In genomic region chr1:54707036-54707887, GRCm38 (mm10) we compare ENCODE assay signal across 13 mouse cellular contexts.
A peak's percentile ranks its signal among the peaks of the same experiment; 100 is the strongest.
DNase-seq lines count a peak whose midpoint lies in the region; ATAC-seq lines count a peak whose summit lies in the region.
"Had no signal": no experiment of that assay in that cellular context is flagged by ENCODE, and none has a peak within 500 bp of the region (broad histone marks: within the 10 kb centered on the region; RNA-seq: fewer than 3 reads in every experiment).

No protein-coding gene starts in this region.

- H3K27ac ChIP-seq in embryonic facial prominence, embryonic 12.5 days, result no peak overlapping the region
- peak overlapping the region; percentile 91 for H3K27ac ChIP-seq in forebrain, embryonic 15.5 days (replicated peaks)
- H3K27ac ChIP-seq in midbrain, embryonic 12.5 days (replicated peaks), result peak overlapping the region; percentile 47; the same call in 1 of the 2 replicates
- peak overlapping the region; percentile 51; the same call in 1 of the 2 replicates for H3K27ac ChIP-seq in neural tube, embryonic 15.5 days (replicated peaks)
- H3K27ac ChIP-seq: gastrocnemius, adult 2 months; heart, adult 2 months; liver, embryonic 12.5 days had no signal

- WGBS in embryonic facial prominence, embryonic 12.5 days, result 69% methylated on average over 10 of the region's 10 CpGs
- WGBS in forebrain, embryonic 15.5 days, result 28% methylated on average over 10 of the region's 10 CpGs
- 66% methylated on average over 10 of the region's 10 CpGs for WGBS in midbrain, embryonic 12.5 days
- 38% methylated on average over 10 of the region's 10 CpGs for WGBS in neural tube, embryonic 15.5 days

- peaks cover 7% of the 10 kb centered on the region; the same call in 1 of the 2 replicates for H3K36me3 ChIP-seq in embryonic facial prominence, embryonic 12.5 days
- no peaks in the 10 kb centered on the region for H3K36me3 ChIP-seq in forebrain, embryonic 15.5 days
- no peaks in the 10 kb centered on the region for H3K36me3 ChIP-seq in midbrain, embryonic 12.5 days
- no peaks in the 10 kb centered on the region; the same call in 1 of the 2 replicates for H3K36me3 ChIP-seq in neural tube, embryonic 15.5 days
- H3K36me3 ChIP-seq: G1E had no signal

- H3K4me3 ChIP-seq in embryonic facial prominence, embryonic 12.5 days, result no peak overlapping the region
- H3K4me3 ChIP-seq in forebrain, embryonic 15.5 days, result no peak overlapping the region
- no peak overlapping the region for H3K4me3 ChIP-seq in midbrain, embryonic 12.5 days
- H3K4me3 ChIP-seq in neural tube, embryonic 15.5 days (replicated peaks), result no peak overlapping the region
- H3K4me3 ChIP-seq: gastrocnemius, adult 2 months; heart, adult 2 months; liver, embryonic 12.5 days had no signal

- H3K4me2 ChIP-seq in embryonic facial prominence, embryonic 12.5 days (replicated peaks), result no peak overlapping the region
- no peak overlapping the region for H3K4me2 ChIP-seq in forebrain, embryonic 15.5 days (replicated peaks)
- no peak overlapping the region for H3K4me2 ChIP-seq in midbrain, embryonic 12.5 days (replicated peaks)
- no peak overlapping the region for H3K4me2 ChIP-seq in neural tube, embryonic 15.5 days
- H3K4me2 ChIP-seq: liver, embryonic 12.5 days had no signal

- H3K9me3 ChIP-seq in embryonic facial prominence, embryonic 12.5 days, result no peaks in the 10 kb centered on the region
- H3K9me3 ChIP-seq in forebrain, embryonic 15.5 days, result no peaks in the 10 kb centered on the region
- H3K9me3 ChIP-seq in midbrain, embryonic 12.5 days, result no peaks in the 10 kb centered on the region
- H3K9me3 ChIP-seq in neural tube, embryonic 15.5 days (replicated peaks), result no peaks in the 10 kb centered on the region
- H3K9me3 ChIP-seq: G1E; liver, embryonic 12.5 days had no signal

- no peak overlapping the region for H3K9ac ChIP-seq in embryonic facial prominence, embryonic 12.5 days
- no peak overlapping the region for H3K9ac ChIP-seq in forebrain, embryonic 15.5 days (replicated peaks)
- no peak overlapping the region for H3K9ac ChIP-seq in midbrain, embryonic 12.5 days (replicated peaks)
- H3K9ac ChIP-seq in neural tube, embryonic 15.5 days (replicated peaks), result no peak overlapping the region
- H3K9ac ChIP-seq: liver, embryonic 12.5 days had no signal

- DNase-seq in spleen, adult 12 weeks (ENCODE audit: low spot score), result no peak
- no peak for DNase-seq in layer of hippocampus, postnatal 25 days (ENCODE audit: extremely low spot score in 1 of 2, low spot score in 1 of 2)
- no peak for DNase-seq in thymus, postnatal 14 days
- DNase-seq: adrenal gland, postnatal 14 days; cerebellum, adult 9-11 months; gastrocnemius, adult 2 months; heart, adult 2 months had no signal

- ATAC-seq in embryonic facial prominence, embryonic 12.5 days (ENCODE audit: insufficient number of reproducible peaks, insufficient read depth, low FRiP score, low TSS enrichment), result 0 out of 2 replicates have a peak, but pooled peaks have one; percentile 15
- ATAC-seq in forebrain, embryonic 15.5 days (replicated peaks), result peak; percentile 44
- peak; percentile 76 for ATAC-seq in midbrain, embryonic 12.5 days (ENCODE audit: low FRiP score, low read depth)
- ATAC-seq in neural tube, embryonic 15.5 days (ENCODE audit: low FRiP score), result peak; percentile 70
- ATAC-seq: liver, embryonic 12.5 days had no signal

- no peaks in the 10 kb centered on the region for H3K27me3 ChIP-seq in embryonic facial prominence, embryonic 12.5 days
- no peaks in the 10 kb centered on the region for H3K27me3 ChIP-seq in forebrain, embryonic 15.5 days
- no peaks in the 10 kb centered on the region for H3K27me3 ChIP-seq in midbrain, embryonic 12.5 days
- no peaks in the 10 kb centered on the region for H3K27me3 ChIP-seq in neural tube, embryonic 15.5 days (replicated peaks)
- H3K27me3 ChIP-seq: liver, embryonic 12.5 days had no signal

- H3K4me1 ChIP-seq in embryonic facial prominence, embryonic 12.5 days, result 0 out of 2 replicates have a peak, but pooled peaks cover 5% of the 10 kb centered on the region
- peaks cover 39% of the 10 kb centered on the region for H3K4me1 ChIP-seq in forebrain, embryonic 15.5 days
- H3K4me1 ChIP-seq in midbrain, embryonic 12.5 days, result peaks cover 4% of the 10 kb centered on the region; the same call in 1 of the 2 replicates
- peaks cover 33% of the 10 kb centered on the region for H3K4me1 ChIP-seq in neural tube, embryonic 15.5 days
- H3K4me1 ChIP-seq: liver, embryonic 12.5 days had no signal

Comparison
In these comparisons a context has a peak if more than half of its experiments do, and no peak if none do; other contexts are left out.
1. ATAC-seq: peak in every context shown above with its lines; median percentile 76 in midbrain, embryonic 12.5 days; 70 in neural tube, embryonic 15.5 days; 44 in forebrain, embryonic 15.5 days; 15 in embryonic facial prominence, embryonic 12.5 days.